Mouse (Mus musculus) ovary, postnatal 14 days (tissue): ENCODE results near the gene Mrps36.
"Not testable (repeated sequence)": the region's sequence is repeated elsewhere in the genome, so short reads cannot be mapped to it uniquely, and the experiment has no call there.

Source experiments
- DNase-seq: peaks from one replicate; pipeline ENCODE4 v3.0.0; 2022; ENCODE audit warnings: low spot score

Gene Mrps36

GRCm38 (mm10) chr13:100744036-100744744, at the start of gene Mrps36:
TSS of gene Mrps36 (minus strand) at chr13:100744659.
- DNase-seq: peak; percentile 81

- no peak for DNase-seq
Measured at GRCm38 (mm10) chr13:100789083-100789482, 44.6 kb upstream of the Mrps36 start.

GRCm38 (mm10) chr13:100788057-100788456, 43.6 kb upstream of the Mrps36 start:
- DNase-seq: not testable (repeated sequence)

GRCm38 (mm10) chr13:100787316-100788010, 43.0 kb upstream of the Mrps36 start:
- DNase-seq: no peak

- DNase-seq: peak; percentile 85
Measured at GRCm38 (mm10) chr13:100786414-100786867, 42.0 kb upstream of the Mrps36 start, which contains the start of gene Ccnb1. TSS of gene Ccnb1 (minus strand) at chr13:100786570.

GRCm38 (mm10) chr13:100785806-100786413, 41.5 kb upstream of the Mrps36 start:
- no peak for DNase-seq

- no peak for DNase-seq
Measured at GRCm38 (mm10) chr13:100777491-100777890, 33.0 kb upstream of the Mrps36 start.

GRCm38 (mm10) chr13:100776710-100777109, 32.3 kb upstream of the Mrps36 start:
- no peak for DNase-seq

- no peak for DNase-seq
Measured at GRCm38 (mm10) chr13:100776056-100776419, 31.6 kb upstream of the Mrps36 start.

- peak; percentile 74 for DNase-seq
Measured at GRCm38 (mm10) chr13:100775252-100776055, 31.0 kb upstream of the Mrps36 start, which contains the start of gene Cenph. TSS of gene Cenph (minus strand) at chr13:100775899.

- no peak for DNase-seq
Measured at GRCm38 (mm10) chr13:100774704-100775103, 30.2 kb upstream of the Mrps36 start.

GRCm38 (mm10) chr13:100755329-100755728, 10.9 kb upstream of the Mrps36 start:
- no peak for DNase-seq

GRCm38 (mm10) chr13:100754186-100754585, 9.7 kb upstream of the Mrps36 start:
- DNase-seq: no peak

- no peak for DNase-seq
Measured at GRCm38 (mm10) chr13:100753011-100753410, 8.6 kb upstream of the Mrps36 start.

GRCm38 (mm10) chr13:100752529-100752928, 8.1 kb upstream of the Mrps36 start:
- DNase-seq: no peak

- DNase-seq: no peak
Measured at GRCm38 (mm10) chr13:100751402-100751801, 6.9 kb upstream of the Mrps36 start.

- DNase-seq: no peak
Measured at GRCm38 (mm10) chr13:100750799-100751198, 6.3 kb upstream of the Mrps36 start.

GRCm38 (mm10) chr13:100748638-100749037, 4.2 kb upstream of the Mrps36 start:
- DNase-seq: no peak

- DNase-seq: no peak
Measured at GRCm38 (mm10) chr13:100746090-100746489, 1.6 kb upstream of the Mrps36 start.

- DNase-seq: no peak
Measured at GRCm38 (mm10) chr13:100743346-100744035, 968 bp downstream of the Mrps36 start.

GRCm38 (mm10) chr13:100742831-100743230, 1.6 kb downstream of the Mrps36 start:
- DNase-seq: no peak
